Mouse (Mus musculus) right cerebral cortex, adult 2 months (tissue): ENCODE measurements around the gene Olfr934.

Source experiments
- DNase-seq, 2 experiments: peaks; one replicate each; pipeline ENCODE4 v3.0.0; 2021 to 2022; ENCODE audit warnings: low spot score in 2 of 2

Olfr934 gene

GRCm38 (mm10) chr9:38988215-38988614, at the start of gene Olfr934:
Olfr934 (minus strand) TSS chr9:38988315.
- DNase-seq: no peak

GRCm38 (mm10) chr9:39023277-39023676, 35.2 kb upstream of the Olfr934 start, which contains the start of gene Olfr146:
Olfr146 (minus strand) TSS chr9:39023377.
- DNase-seq: no peak

- no peak for DNase-seq
Measured at GRCm38 (mm10) chr9:38999583-38999982, 11.5 kb upstream of the Olfr934 start, which contains the start of gene Olfr935. Olfr935 (minus strand) TSS chr9:38999683.

- no peak for DNase-seq
Measured at GRCm38 (mm10) chr9:38972013-38972412, 16.1 kb downstream of the Olfr934 start, which contains the start of gene Olfr933. Olfr933 (plus strand) TSS chr9:38972313.

- no peak for DNase-seq
Measured at GRCm38 (mm10) chr9:38954124-38954416, 34.0 kb downstream of the Olfr934 start.

GRCm38 (mm10) chr9:38953401-38954123, 34.6 kb downstream of the Olfr934 start:
- DNase-seq: peak; percentile 29 to 49
